Mouse (Mus musculus) heart, postnatal 0 days (tissue): ENCODE data around the gene Prkn.

Source experiments
- CTCF ChIP-seq: IDR thresholded peaks from 2 replicates; pipeline ENCODE4 v1.5.1; 2016; ENCODE audit warnings: antibody characterized with exemption, control low read depth, low read depth
- EP300 ChIP-seq: IDR thresholded peaks from 2 replicates; pipeline ENCODE4 v1.6.1; 2016; ENCODE audit warnings: antibody characterized with exemption, low read depth

DNA sequence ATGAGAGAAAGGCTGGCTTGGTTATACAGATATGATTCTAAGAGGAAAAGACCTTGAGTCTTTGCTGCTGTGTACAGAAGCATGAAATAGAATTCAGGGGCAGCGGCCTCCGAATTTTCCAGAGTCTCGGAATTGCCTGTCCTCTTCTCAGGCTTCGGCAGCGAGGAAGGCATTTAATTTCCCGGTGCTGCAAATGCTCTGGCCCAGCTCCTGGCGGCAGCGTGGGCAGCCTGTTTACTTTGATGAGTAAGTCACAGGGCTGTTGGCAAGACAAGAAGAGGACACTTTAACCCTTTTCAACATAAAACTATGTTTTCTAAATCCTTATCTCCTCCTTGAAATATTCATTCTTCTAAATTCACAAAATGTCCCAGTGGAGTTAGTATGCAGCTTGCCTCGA, 462.9 kb downstream of the Prkn start:
- TF ChIP-seq CTCF (no peak), EP300 (no peak)
